Mouse (Mus musculus) heart, postnatal 36 days (tissue): ENCODE results near the gene Plrg1. TPM values are rescaled to one million over a fixed set of nuclear protein-coding genes. Genes with fewer than 3 reads are reported as not detected.

ENCODE experiments used
- DNase-seq, 2 experiments: peaks; one replicate each; pipeline ENCODE4 v3.0.0; 2021 to 2022
- intact Hi-C: fragments of 180-260 bp; cut with DNase I; formaldehyde crosslinking; loops from one replicate; pipeline ENCODE4 v1.15.1; 2025
- total RNA-seq, 2 experiments: library from RNA; stranded (reverse); gene quantifications; 2 replicates each; pipeline ENCODE4 v1.2.3; 2021

The Plrg1 gene
- total RNA-seq, 2 experiments from 2014 or later: 27.7 to 28.4 TPM

DNA sequence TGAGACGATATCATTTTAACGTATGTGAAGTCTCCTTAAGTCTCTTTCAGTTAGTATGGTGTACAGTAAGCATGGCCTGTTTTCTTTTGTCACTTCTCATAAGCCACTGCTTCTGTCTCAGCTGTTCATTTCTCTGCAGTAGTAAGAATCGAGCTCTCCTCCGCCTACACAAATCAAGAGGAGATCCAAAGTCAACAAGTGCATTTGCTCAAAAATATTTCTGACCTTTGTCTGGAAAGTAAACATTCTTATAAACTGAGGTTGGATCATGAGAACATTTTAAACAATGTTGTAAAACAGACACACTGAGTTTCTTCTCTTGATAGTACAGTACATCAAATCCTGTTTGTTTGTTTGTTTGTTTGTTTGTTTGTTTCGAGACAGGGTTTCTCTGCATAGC, 4.7 kb upstream of the Plrg1 start:
- intact Hi-C loops: loop anchor here (5.0 to 10.0 kb wide), 2 partner anchors 173 to 1116 kb away; partner anchors contain the start of genes Ctso and Rbm46
- no peak for DNase-seq

- DNase-seq: no peak
- intact Hi-C loops: loop anchor here (2.0 to 10.0 kb wide), 3 partner anchors 175 to 1117 kb away; partner anchors contain the start of genes Ctso and Rbm46
Measured at GRCm38 (mm10) chr3:83052102-83052501, 3.2 kb upstream of the Plrg1 start.

- no peak for DNase-seq
- intact Hi-C loops: loop anchor here (2.0 to 10.0 kb wide), 3 partner anchors 176 to 1118 kb away; partner anchors contain the start of genes Ctso and Rbm46
Measured at GRCm38 (mm10) chr3:83053126-83053525, 2.2 kb upstream of the Plrg1 start.

- intact Hi-C loops: loop anchor here (1.0 to 10.0 kb wide), 4 partner anchors 54 to 1119 kb away; partner anchors contain the start of genes Ctso and Rbm46
- peak; percentile 15 to 34 for DNase-seq
Measured at GRCm38 (mm10) chr3:83053758-83054157, 1.6 kb upstream of the Plrg1 start.

DNA sequence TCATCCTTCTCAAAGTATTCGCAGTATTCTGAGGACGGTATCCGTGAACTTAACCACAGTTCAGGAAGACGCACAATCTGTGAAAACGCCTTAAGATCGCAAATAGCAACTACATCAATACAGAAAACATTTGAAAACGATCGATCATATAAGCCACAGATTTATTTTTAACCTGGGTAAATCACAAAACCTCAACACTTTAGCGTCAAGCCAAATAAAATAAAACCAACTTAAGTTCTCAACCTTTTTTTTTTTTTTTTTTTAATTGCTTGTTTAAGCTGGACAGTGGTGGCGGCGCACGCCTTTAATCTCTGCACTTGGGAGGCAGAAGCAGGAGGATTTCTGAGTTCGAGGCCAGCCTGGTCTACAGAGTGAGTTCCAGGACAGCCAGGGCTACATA, 563 bp upstream of the Plrg1 start:
- intact Hi-C loops: loop anchor here (1.0 to 10.0 kb wide), 3 partner anchors 55 to 1120 kb away; partner anchors contain the start of genes Ctso and Rbm46
- DNase-seq: no peak

- intact Hi-C loops: loop anchor here (10.0 kb wide), 1 partner anchor 1122 kb away; the partner anchor contains the start of gene Ctso
- DNase-seq: no peak
Measured at GRCm38 (mm10) chr3:83057046-83057445, 1.7 kb downstream of the Plrg1 start.

GRCm38 (mm10) chr3:83067920-83068319, 12.6 kb downstream of the Plrg1 start:
- intact Hi-C loops: no loop called here
- DNase-seq: no peak

GRCm38 (mm10) chr3:83068869-83069268, 13.5 kb downstream of the Plrg1 start:
- no peak for DNase-seq
- intact Hi-C loops: no loop called here

GRCm38 (mm10) chr3:83070231-83070630, 14.9 kb downstream of the Plrg1 start:
- no peak for DNase-seq
- intact Hi-C loops: no loop called here

DNA sequence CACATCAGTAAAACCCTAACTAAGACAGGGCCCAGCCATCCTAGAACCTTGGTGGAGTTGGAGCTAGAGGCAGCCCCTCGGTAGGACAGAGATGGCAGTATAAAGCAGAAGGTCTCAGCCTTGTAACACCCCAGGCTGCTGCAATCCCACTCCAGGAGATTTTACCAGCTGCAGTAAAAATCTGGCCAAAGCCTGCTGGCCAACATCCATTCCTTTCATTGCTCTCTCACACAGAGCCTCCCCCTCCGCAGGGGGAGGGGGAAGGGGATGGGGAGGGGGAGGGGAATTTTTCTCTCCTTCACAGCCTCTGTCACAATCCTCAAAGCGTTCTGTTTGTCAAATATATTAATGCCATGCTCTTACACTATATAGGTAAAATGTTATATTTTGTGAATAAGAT, 21.2 kb downstream of the Plrg1 start:
- intact Hi-C loops: no loop called here
- DNase-seq: peak; percentile 16 to 34

DNA sequence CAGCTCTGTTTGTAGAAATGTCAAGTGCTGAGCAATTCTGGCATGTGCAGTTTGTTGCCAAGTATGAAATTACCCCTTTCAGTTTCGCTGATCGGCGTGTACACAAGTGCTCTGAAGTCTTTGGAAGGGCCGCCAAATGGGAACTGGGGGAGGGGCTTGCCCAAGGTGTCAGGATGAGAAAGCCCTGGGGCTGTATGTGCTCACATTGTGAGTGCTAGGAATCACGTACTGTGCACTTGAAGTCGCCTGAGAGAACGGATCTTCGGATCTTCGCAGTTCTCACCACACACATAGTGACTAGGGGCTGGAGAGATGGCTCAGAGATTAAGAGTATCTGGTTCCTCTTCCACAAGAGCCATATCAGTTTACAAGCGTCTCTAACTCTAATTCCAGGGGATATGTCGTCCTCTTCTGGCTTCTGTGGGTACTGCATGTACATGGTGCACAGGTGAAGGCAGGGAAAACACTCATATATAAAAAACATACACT, 25.3 kb downstream of the Plrg1 start:
- intact Hi-C loops: loop anchor here (2.0 kb wide), 1 partner anchor 78 kb away; no protein-coding TSS in a partner anchor
- DNase-seq: peak; percentile 39 to 56

- intact Hi-C loops: no loop called here
- DNase-seq: no peak
Measured at GRCm38 (mm10) chr3:83097586-83097985, 42.3 kb downstream of the Plrg1 start.

DNA sequence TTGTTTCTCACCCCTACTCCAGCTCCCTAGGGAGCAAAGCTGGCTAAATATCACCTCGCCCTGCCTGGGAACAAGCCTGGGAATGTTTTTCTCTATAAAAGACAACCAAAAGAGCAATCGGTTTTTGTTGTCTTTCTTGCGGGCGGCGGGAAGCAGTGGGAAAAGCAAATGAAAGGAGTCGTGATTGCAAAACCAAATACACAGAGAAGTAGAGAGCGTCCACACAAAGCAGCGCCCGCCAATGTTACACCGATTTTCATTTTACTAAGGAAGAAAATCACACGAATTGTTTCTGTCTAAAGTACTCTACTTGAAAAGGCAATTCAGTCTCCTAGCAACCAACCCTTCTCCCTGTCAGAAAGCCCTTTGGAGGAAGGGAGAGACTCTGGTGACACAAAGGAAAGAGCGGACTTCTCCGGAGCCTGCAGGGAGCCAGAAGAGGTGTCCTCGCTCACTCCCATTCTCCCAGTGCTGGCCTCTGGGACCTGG, 43.3 kb downstream of the Plrg1 start:
- no peak for DNase-seq
- intact Hi-C loops: no loop called here

- intact Hi-C loops: no loop called here
- no peak for DNase-seq
Measured at GRCm38 (mm10) chr3:83099139-83099538, 43.8 kb downstream of the Plrg1 start.

- intact Hi-C loops: no loop called here
- no peak for DNase-seq
Measured at GRCm38 (mm10) chr3:83099651-83100050, 44.3 kb downstream of the Plrg1 start.

- intact Hi-C loops: no loop called here
- DNase-seq: no peak
Measured at GRCm38 (mm10) chr3:83102286-83102685, 47.0 kb downstream of the Plrg1 start.

DNA sequence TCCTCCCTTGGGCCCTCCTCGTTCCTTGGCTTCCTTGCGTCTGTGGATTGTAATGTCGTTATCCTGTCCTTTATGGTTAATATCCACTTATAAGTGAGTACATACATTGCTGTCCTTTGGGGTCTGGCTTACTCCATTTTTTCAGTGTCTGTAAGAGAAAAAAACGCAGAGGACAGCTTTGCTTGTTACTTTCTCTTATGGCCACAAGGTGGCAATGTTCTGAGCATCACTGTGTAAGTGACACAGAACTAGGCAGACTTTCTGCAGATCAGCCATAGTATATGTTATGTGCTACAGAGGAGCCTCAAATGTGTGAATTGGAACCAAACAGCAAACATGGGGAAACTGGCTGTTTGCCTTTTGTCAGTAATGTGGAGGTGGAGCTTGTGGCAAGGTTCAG, 54.8 kb downstream of the Plrg1 start:
- no peak for DNase-seq
- intact Hi-C loops: loop anchor here (1.0 to 2.0 kb wide), 2 partner anchors 113 to 163 kb away; no protein-coding TSS in a partner anchor

GRCm38 (mm10) chr3:83111485-83112261, 56.4 kb downstream of the Plrg1 start:
- intact Hi-C loops: loop anchor here (2.0 kb wide), 1 partner anchor 111 kb away; no protein-coding TSS in a partner anchor
- DNase-seq: no peak

- intact Hi-C loops: no loop called here
- DNase-seq: no peak
Measured at GRCm38 (mm10) chr3:83112869-83113268, 57.5 kb downstream of the Plrg1 start.

DNA sequence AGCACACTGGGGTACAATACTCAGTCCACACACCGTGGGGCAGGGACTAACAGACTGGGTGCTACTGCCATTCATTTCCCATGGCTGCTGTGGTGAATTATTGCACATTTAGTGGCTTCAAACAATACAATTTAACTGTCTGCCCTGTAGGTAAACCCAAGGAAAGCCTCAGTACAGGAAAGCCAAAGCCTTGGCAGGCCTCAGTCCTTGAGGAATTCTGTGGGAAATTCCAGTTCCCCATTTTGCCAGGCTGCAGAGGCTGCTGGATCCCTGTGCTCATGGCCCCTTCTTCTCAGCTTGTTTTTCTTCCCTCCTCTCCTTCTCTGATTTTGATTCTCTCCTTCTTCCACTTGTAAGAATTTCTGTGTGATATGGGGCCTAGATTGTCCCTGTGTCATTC, 59.6 kb downstream of the Plrg1 start:
- intact Hi-C loops: no loop called here
- no peak for DNase-seq

DNA sequence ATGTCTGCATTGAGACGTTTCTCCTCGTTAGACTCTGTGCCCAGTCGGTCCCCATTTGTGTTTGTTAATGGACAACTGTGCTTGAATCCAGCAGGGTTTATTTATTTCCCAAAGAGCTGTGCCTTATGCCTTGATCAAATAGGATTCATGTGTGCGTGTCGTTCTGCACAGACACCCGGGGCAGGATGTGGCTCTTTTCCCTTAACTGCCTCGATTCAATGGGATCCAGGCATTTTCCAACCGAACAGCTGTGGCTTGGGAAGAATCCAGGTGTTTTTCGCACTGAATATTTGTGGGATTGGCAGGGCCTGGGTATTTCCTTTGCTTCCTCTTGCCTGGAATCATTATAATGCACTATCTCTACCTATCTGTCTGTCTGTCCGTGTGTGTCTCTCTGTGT, 62.3 kb downstream of the Plrg1 start:
- no peak for DNase-seq
- intact Hi-C loops: no loop called here
